Mouse (Mus musculus) intestine, embryonic 14.5 days (tissue): ENCODE data around the gene Gm37240. TPM values are rescaled to one million over a fixed set of nuclear protein-coding genes. Genes with fewer than 3 reads are reported as not detected.

Experiments used
- ATAC-seq: fragments of 200-750 bp; cut with Nextera tagmentation; replicated peaks from 2 replicates; pipeline ENCODE4 v1.8.0; 2017; ENCODE audit warnings: low read depth, moderate number of reproducible peaks, moderate TSS enrichment, moderate library complexity; ENCODE audit not compliant: low FRiP score, low TSS enrichment
- DNase-seq: peaks from one replicate; pipeline ENCODE4 v3.0.0-alpha.2; 2018; ENCODE audit warnings: low spot score
- H3K27ac ChIP-seq: fragments of 300-500 bp; sonication (generic); 2 replicates; pipeline ENCODE4 v1.5.1; 2014; ENCODE audit warnings: low read depth, mild to moderate bottlenecking, control low read depth
- H3K27me3 ChIP-seq: fragments of 300-500 bp; sonication (generic); replicated peaks from 2 replicates; pipeline ENCODE4 v1.6.1; 2014; ENCODE audit warnings: low read length, control low read depth; ENCODE audit not compliant: control insufficient read depth, insufficient read depth
- H3K36me3 ChIP-seq: fragments of 300-500 bp; sonication (generic); 2 replicates; pipeline ENCODE4 v1.6.1; 2014; ENCODE audit warnings: low read length, control low read depth; ENCODE audit not compliant: control insufficient read depth, insufficient read depth
- H3K4me1 ChIP-seq: fragments of 300-500 bp; sonication (generic); replicated peaks from 2 replicates; pipeline ENCODE4 v1.6.1; 2014; ENCODE audit warnings: low read length, control low read depth, mixed read lengths; ENCODE audit not compliant: control insufficient read depth, insufficient read depth
- H3K4me2 ChIP-seq: fragments of 300-500 bp; sonication (generic); 2 replicates; pipeline ENCODE4 v1.6.1; 2014; ENCODE audit warnings: low read length
- H3K4me3 ChIP-seq: fragments of 300-500 bp; sonication (generic); 2 replicates; pipeline ENCODE4 v1.5.1; 2014; ENCODE audit warnings: low read depth, low read length, control low read depth, mixed read lengths
- H3K9ac ChIP-seq: fragments of 300-500 bp; sonication (generic); 2 replicates; pipeline ENCODE4 v1.6.1; 2014; ENCODE audit warnings: mild to moderate bottlenecking, low read length
- H3K9me3 ChIP-seq: fragments of 300-500 bp; sonication (generic); 2 replicates; pipeline ENCODE4 v1.6.1; 2016; ENCODE audit warnings: low read length, control low read depth; ENCODE audit not compliant: control insufficient read depth
- WGBS: fragments of 180-500 bp; shearing (Covaris S2); extraction: QIAGEN DNeasy Blood & Tissue Kit; methylation state at CpG from one replicate; pipeline ENCODE4 v1.1.7; 2014; 5-methylcytosine and 5-hydroxymethylcytosine counted together
- polyA plus RNA-seq: library from polyadenylated mRNA; unstranded; fragments of >200 nt; fragmentation: Nextera tagmentation; extraction: Ambion mirVana; gene quantifications from 2 replicates; pipeline ENCODE4 v1.2.1, GENCODE M21; 2014

Gene Gm37240
- polyA plus RNA-seq, 1 experiment from 2014 or later: 5.3 TPM

GRCm38 (mm10) chr3:84637890-84638578, 1249.3 kb downstream of the Gm37240 start:
- peak; percentile 73 for ATAC-seq
- peak overlapping the region; percentile 62 for H3K27ac ChIP-seq
- no peak for DNase-seq
- no peaks in the 10 kb centered on the region; the same call in 1 of the 2 replicates for H3K4me1 ChIP-seq
- H3K9ac ChIP-seq: no peak overlapping the region
- H3K27me3 ChIP-seq: no peaks in the 10 kb centered on the region
- WGBS: 54% methylated on average over 12 of the region's 12 CpGs
- no peak overlapping the region for H3K4me3 ChIP-seq
- H3K9me3 ChIP-seq: no peaks in the 10 kb centered on the region
- no peak overlapping the region for H3K4me2 ChIP-seq
- H3K36me3 ChIP-seq: no peaks in the 10 kb centered on the region

DNA sequence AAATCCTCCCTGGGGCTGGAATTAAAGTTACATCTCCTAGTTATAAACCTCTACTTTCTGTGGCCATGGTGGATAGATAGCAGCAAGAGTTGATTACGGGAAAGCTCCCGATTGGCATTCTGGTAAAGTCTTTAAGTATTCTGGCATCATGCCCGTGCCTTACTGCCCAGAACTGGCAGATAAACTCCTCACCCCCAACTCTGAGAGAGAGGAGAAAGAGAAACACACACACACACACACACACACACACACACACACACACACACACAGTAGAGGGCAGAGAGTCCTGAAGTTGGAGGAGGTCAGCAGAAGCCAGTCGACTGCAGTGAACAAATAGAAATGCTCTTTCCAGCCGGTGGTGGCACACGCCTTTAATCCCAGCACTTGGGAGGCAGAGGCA, 1250.2 kb downstream of the Gm37240 start:
- Histone ChIP-seq H3K9ac (no peak overlapping the region), H3K4me2 (no peak overlapping the region), H3K27ac (no peak overlapping the region), H3K9me3 (no peaks in the 10 kb centered on the region), H3K27me3 (no peaks in the 10 kb centered on the region), H3K4me1 (no peaks in the 10 kb centered on the region; the same call in 1 of the 2 replicates), H3K4me3 (no peak overlapping the region), H3K36me3 (no peaks in the 10 kb centered on the region)
- no peak for ATAC-seq
- 85% methylated on average over 6 of the region's 6 CpGs for WGBS
- DNase-seq: no peak

GRCm38 (mm10) chr3:84631586-84631985, 1255.7 kb downstream of the Gm37240 start:
- Histone ChIP-seq H3K9me3 (no peaks in the 10 kb centered on the region), H3K36me3 (no peaks in the 10 kb centered on the region), H3K9ac (no peak overlapping the region), H3K27me3 (no peaks in the 10 kb centered on the region), H3K27ac (no peak overlapping the region), H3K4me2 (no peak overlapping the region), H3K4me3 (no peak overlapping the region), H3K4me1 (no peaks in the 10 kb centered on the region; the same call in 1 of the 2 replicates)
- 96% methylated on average over 9 of the region's 9 CpGs for WGBS
- ATAC-seq: no peak
- DNase-seq: no peak

- ATAC-seq (no peak), DNase-seq (peak; percentile 44)
- no peak overlapping the region for H3K4me3 ChIP-seq
- H3K36me3 ChIP-seq: no peaks in the 10 kb centered on the region
- no peaks in the 10 kb centered on the region for H3K9me3 ChIP-seq
- H3K4me1 ChIP-seq: no peaks in the 10 kb centered on the region
- H3K27ac ChIP-seq: no peak overlapping the region
- H3K9ac ChIP-seq: no peak overlapping the region
- no peak overlapping the region for H3K4me2 ChIP-seq
- 28% methylated on average over 3 of the region's 3 CpGs for WGBS
- no peaks in the 10 kb centered on the region for H3K27me3 ChIP-seq
Observed at GRCm38 (mm10) chr3:84622026-84622425, 1265.3 kb downstream of the Gm37240 start.

DNA sequence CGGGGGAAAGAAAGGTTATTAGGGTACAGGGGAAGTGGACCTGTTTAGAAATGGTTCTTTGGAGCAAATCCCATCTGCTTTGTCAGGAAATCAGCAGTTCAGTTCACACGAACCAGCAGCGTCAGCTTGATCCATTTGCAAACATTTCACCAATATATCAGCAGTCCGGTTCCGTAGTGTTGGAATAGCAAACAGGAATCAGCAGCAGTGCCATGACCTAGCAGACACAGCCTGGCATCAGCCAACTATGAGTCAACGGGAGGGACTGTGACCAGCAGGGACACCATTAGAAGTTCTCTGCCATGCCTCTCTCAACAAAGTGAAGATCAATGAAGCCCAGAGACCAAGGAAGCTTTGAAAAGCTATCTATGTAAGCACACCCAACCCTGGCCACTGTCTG, 1267.6 kb downstream of the Gm37240 start:
- Histone ChIP-seq H3K4me2 (no peak overlapping the region), H3K9ac (no peak overlapping the region), H3K27ac (no peak overlapping the region), H3K9me3 (no peaks in the 10 kb centered on the region), H3K4me1 (no peaks in the 10 kb centered on the region), H3K36me3 (no peaks in the 10 kb centered on the region), H3K4me3 (no peak overlapping the region), H3K27me3 (no peaks in the 10 kb centered on the region)
- WGBS: 83% methylated on average over 6 of the region's 6 CpGs
- no peak for ATAC-seq
- DNase-seq: peak; percentile 24

GRCm38 (mm10) chr3:84619056-84619455, 1268.3 kb downstream of the Gm37240 start:
- no peaks in the 10 kb centered on the region for H3K9me3 ChIP-seq
- H3K36me3 ChIP-seq: no peaks in the 10 kb centered on the region
- no peaks in the 10 kb centered on the region for H3K27me3 ChIP-seq
- H3K9ac ChIP-seq: no peak overlapping the region
- no peak overlapping the region for H3K4me2 ChIP-seq
- WGBS: 87% methylated on average over 7 of the region's 7 CpGs
- H3K27ac ChIP-seq: no peak overlapping the region
- no peak overlapping the region for H3K4me3 ChIP-seq
- DNase-seq (peak; percentile 24), ATAC-seq (no peak)
- H3K4me1 ChIP-seq: no peaks in the 10 kb centered on the region

DNA sequence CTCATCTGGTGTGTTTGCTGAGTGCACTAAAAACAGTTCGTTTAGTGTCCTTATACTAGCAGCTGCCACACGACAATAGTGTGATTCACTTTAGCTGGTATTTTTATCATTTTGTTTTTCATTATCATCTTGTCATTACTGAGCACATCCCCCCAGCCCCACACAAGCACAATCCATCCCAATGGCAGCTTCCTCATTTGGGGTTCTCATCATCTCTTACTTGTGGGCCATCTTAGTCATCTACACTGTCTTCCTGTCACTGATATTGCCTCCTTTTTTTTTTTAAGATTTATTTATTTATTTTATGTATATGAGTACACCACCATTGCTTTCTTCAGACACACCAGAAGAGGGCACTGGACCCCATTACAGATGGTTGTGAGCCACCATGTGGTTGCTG, 1268.7 kb downstream of the Gm37240 start:
- H3K4me1 ChIP-seq: no peaks in the 10 kb centered on the region
- no peak overlapping the region for H3K4me2 ChIP-seq
- ATAC-seq (no peak), DNase-seq (peak; percentile 3)
- H3K9ac ChIP-seq: no peak overlapping the region
- no peaks in the 10 kb centered on the region for H3K9me3 ChIP-seq
- H3K27me3 ChIP-seq: no peaks in the 10 kb centered on the region
- H3K27ac ChIP-seq: no peak overlapping the region
- H3K36me3 ChIP-seq: no peaks in the 10 kb centered on the region
- H3K4me3 ChIP-seq: no peak overlapping the region
- WGBS: 82% methylated on average over 2 of the region's 2 CpGs

DNA sequence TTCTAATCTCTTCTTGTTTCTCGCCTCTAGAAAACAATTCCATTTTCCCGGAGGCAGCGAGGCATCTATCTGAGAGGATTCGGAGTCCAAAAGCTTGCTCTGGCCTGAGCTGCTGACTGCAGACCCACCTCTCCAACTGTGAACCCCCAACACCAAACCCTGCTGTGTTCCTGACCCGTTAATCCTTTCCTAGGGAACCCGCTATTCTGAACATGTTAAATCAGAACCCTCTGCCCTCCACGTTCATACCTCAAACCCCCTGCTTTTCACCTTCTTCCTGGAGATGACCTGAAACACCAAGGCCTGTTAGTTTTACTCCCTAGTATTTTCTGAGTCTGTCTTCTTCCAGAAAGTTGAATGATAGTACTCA, 1271.5 kb downstream of the Gm37240 start:
- peak; percentile 50 for DNase-seq
- WGBS: 45% methylated on average over 7 of the region's 7 CpGs
- no peaks in the 10 kb centered on the region for H3K27me3 ChIP-seq

More for the DNA sequence above, 1271.5 kb downstream of the Gm37240 start:
- H3K9ac ChIP-seq: no peak overlapping the region
- no peak overlapping the region for H3K4me3 ChIP-seq
- no peaks in the 10 kb centered on the region for H3K36me3 ChIP-seq
- H3K4me2 ChIP-seq: no peak overlapping the region
- H3K27ac ChIP-seq: no peak overlapping the region
- H3K4me1 ChIP-seq: no peaks in the 10 kb centered on the region
- no peak for ATAC-seq
- no peaks in the 10 kb centered on the region for H3K9me3 ChIP-seq
